Mouse (Mus musculus) adrenal gland, postnatal 25 days (tissue): ENCODE measurements around the gene Kctd19. TPM values are rescaled to one million over a fixed set of nuclear protein-coding genes. Genes with fewer than 3 reads are reported as not detected.

Experiments used
- DNase-seq: peaks from one replicate; pipeline ENCODE4 v3.0.0; 2021; ENCODE audit warnings: mixed read lengths
- total RNA-seq: library from RNA; stranded (reverse); gene quantifications from 2 replicates; pipeline ENCODE4 v1.2.3, GENCODE M21; 2021

The Kctd19 gene
- total RNA-seq, 1 experiment from 2014 or later = not detected

DNA sequence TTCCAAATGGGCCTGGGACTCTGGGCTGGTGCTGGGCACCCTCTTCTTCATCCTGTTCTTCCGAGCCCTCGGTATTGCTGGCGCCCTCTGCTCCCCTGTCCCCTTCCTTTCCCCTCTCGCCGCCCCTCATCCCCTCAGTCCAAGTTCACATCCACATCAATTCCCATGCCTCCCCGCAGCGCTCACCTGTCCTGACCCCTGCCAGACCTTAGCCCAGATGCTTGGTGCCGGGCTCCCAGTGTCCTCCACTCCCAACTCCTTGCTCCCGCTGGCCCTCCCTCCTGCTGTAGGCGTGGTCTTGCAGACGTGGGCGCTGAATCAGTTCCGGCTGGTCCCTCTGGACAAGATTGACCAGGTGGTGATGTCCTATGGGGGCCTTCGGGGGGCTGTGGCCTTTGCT, 56.6 kb downstream of the Kctd19 start:
- no peak for DNase-seq

DNA sequence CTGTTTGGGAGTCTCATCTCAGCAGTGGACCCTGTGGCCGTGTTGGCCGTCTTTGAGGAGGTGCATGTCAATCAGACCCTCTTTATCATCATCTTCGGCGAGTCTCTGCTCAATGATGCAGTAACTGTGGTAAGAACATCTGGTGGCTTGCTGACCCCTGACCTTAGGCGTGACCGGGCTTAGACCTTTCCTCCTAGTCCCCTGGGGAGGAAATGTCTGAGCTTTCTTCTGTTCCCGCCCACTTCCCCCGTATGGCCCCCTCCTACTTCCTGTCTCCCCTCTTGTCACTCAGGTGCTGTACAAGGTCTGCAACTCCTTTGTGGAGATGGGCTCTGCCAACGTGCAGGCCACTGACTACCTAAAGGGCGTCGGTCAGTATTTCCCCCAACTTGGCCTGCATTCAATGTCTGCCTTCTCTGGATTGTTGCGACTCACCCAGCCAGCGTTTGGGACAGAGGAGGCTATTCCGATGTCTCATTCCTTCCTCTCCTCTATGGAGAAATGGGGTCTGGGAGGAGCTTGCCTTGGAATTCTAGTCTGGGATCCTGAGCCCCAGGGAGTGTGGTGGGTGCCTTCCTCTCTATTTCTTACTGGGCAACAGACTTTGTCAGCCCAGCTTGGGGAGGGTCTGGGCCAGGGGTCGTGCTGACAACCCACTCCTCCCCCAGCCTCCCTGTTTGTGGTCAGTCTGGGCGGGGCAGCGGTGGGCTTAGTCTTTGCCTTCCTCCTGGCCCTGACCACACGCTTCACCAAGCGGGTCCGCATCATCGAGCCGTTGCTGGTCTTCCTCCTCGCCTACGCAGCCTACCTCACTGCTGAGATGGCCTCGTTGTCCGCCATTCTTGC, 57.9 kb downstream of the Kctd19 start:
- DNase-seq = no peak

- DNase-seq = no peak
Measured at GRCm38 (mm10) chr8:105354549-105354948, 58.8 kb downstream of the Kctd19 start.

DNA sequence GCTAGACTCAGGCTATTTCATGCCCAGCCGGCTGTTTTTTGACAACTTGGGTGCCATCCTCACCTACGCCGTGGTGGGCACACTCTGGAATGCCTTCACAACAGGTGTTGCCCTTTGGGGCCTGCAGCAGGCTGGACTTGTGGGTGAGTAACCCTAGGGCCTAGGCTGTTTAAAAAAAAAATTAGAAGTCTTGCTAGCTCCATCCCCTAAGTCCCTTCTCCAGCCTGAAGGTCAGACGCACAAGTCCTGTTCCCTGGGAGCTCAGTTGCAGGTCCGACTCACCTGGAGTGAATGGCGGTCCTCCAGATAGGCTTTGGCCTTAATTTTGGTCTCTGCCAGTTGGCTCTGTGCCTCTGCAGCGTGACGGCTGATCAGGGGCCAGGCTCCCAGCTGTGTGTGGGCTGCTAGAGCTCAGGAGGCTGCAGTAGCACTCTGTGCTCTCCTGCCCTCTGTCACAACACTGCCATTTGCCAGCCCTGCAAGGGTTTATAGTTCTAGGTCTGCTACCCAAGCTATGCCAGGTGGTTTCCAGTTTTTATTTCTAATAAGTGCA, 59.6 kb downstream of the Kctd19 start:
- no peak for DNase-seq

DNA sequence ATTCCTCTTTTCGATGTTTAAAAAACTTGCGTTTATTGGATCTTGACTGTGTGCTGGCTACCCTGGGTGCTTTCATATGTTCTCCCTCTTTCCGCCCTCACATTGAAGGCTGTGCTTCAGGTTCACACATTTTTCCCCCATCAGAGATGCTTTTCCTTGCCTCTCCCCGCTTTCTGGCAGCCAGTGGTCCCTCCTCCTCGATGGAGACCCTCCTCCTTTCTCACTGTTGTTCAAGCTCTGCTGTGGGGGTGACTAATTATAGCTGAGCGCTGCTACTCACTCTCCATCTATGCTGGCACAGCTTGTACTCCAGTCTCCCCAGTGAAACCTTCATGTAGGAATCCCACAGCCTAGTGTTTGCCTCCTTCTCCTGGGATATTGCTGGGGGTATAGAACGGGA, 63.1 kb downstream of the Kctd19 start:
- DNase-seq = no peak

- DNase-seq = no peak
Measured at GRCm38 (mm10) chr8:105349096-105349771, 64.1 kb downstream of the Kctd19 start.

DNA sequence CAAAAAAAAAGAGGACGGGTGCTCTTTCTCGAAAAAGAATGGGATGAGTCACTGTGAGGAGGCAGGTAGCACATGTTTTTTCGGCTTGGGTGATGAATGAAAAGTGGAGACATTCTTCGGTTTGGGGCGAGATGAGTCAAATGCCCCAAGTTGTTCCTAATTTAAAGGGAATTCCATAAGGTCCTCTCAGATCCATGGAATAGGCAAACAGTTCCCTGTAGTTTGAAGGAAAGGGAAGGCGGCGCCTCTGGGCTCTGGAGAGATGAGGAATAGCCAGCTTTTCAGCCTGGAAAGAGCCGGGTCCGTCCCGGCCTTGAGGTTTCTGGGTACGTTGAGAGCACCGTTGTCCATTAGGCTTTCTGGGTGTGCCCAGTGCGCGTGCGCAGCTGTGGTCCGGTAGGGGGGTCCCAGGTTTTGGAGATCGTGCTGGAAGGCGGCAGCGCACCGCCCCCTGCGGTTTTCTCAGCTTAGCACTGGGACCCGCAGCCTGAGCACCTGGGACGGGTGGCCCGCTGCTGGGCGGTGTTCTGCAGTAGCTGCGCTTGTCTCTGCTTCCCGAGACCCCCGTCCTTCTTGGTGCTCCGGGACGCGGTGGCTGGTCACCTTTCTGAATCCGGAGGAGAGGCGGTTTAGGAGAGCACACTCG, 64.7 kb downstream of the Kctd19 start, which contains the start of gene Slc9a5:
TSS of gene Slc9a5 (plus strand) at position 394 of the 646 bp plus-strand sequence.
- peak; percentile 53 for DNase-seq

GRCm38 (mm10) chr8:105347428-105348221, 65.7 kb downstream of the Kctd19 start, which contains the start of gene Fhod1:
Gene Fhod1 (minus strand): TSS chr8:105347953.
- DNase-seq = peak; percentile 95

DNA sequence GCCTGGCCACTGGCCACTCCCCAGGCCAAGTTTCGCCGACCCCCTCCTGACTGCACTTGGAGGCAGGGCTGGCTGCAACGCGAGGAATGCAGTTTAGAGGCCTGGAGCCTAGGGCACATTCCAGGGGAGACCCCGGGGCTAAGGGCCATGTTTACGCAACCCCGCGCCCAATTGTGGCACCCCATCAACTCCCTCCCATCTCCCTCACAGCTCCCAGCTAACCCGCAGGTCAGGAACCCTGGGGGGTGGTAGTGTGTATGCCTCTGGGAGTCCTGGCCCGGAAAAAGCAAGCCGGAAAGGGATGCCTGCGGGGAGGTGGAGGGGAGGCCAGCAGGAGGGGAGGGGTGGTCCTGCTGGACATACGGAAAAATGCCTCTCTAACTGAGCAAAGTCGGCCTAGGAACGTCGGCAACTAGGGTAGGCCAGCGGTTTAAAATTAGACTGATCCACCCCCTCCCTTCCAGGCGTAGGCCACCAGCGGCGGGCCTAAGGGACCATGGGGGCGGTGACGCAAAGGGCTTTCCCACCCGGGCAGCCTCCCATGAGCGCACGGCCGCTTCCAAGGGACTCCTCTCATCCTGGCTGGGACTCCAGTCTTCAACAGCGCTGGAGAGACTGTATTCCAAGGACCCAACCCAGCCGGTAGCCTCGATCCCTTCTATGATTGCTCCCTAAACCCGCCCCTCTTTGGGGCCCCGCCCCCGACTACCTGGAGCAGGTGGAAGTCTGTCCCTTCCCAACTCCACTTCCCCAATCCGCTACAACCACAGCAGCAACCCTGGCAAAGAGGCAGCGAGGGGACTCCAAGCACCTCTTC, 66.5 kb downstream of the Kctd19 start:
- peak; percentile 53 for DNase-seq

GRCm38 (mm10) chr8:105345061-105345975, 68.0 kb downstream of the Kctd19 start:
- peak; percentile 53 for DNase-seq

DNA sequence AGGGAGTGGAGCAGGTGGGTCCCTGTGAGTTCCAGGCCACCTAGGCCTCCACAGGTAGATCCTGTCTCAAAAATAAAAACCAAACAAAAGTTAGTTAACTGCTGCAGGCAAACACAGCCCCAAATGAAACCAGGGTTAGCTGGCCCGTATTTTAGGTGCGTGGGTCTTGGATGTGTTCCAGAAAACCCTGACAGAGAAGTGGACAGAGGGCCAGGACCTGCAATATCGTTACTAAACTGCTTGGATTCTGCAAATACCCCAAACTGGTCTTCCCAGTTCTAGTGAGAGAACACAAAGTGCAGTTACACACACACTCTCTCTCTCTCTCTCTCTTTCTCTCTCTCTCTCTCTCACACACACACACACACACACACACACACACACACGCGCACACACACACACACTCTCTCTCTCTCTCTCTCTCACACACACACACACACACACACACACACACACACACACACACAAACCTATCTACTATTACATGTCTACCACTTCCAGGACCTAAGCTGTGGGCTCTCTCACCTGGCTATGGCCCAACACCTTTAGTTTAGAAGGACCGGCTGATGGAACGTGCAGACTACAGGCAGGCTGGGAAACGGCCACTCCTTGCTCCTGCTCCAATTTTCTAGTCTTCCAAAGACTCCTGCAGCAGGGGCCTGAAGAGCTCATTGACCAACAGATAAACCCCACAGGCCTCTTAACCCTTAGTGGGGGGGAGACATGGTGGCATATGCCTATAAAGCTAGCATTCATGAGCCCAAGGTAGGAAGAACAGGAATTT, 69.3 kb downstream of the Kctd19 start:
- DNase-seq = no peak

- DNase-seq = no peak
Measured at GRCm38 (mm10) chr8:105342768-105343167, 70.5 kb downstream of the Kctd19 start.

- DNase-seq = no peak
Measured at GRCm38 (mm10) chr8:105341399-105341798, 71.9 kb downstream of the Kctd19 start.

- DNase-seq = no peak
Measured at GRCm38 (mm10) chr8:105339886-105340635, 73.2 kb downstream of the Kctd19 start.

DNA sequence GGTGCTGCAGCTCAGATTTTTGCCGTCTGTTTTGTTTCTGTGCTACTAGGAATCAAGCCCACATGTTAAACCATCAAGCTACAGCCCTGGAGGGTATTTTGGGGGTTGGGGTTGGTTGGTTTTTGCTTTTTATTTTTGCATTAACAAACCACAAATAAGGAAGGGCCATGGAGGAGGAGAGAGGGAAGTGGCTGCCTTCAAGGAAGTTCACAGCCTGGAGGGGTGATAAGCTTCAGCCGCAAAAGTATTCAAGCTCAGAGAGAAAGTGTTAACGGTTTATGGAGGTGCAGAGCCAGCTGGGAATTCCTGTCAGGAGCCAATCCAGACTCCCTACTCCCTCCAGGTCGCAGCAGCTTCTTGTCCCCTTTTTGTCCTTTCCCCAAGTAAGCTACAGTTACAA, 74.3 kb downstream of the Kctd19 start:
- DNase-seq = no peak

GRCm38 (mm10) chr8:105336373-105337130, 76.8 kb downstream of the Kctd19 start:
- DNase-seq = no peak
